Mouse (Mus musculus): ENCODE data around the gene Rabggtb. TPM values are rescaled to one million over a fixed set of nuclear protein-coding genes. Genes with fewer than 3 reads are reported as not detected.

The Rabggtb gene
- polyA plus RNA-seq, 1 experiment from 2014 or later = 49.6 TPM

Other genes with a start within 250 kb of the Rabggtb start
- gene St6galnac3, start 187.8 kb downstream of the Rabggtb start, polyA plus RNA-seq (2015; fragmentation: Nextera tagmentation; extraction: Ambion mirVana) = 29.3 and 31.9 TPM in 2 replicates
- 0.05 and 0.08 TPM in 2 replicates for gene Asb17, start 68.8 kb downstream of the Rabggtb start, polyA plus RNA-seq (2015; fragmentation: Nextera tagmentation; extraction: Ambion mirVana)
- gene Msh4, start 6.9 kb downstream of the Rabggtb start, polyA plus RNA-seq (2015; fragmentation: Nextera tagmentation; extraction: Ambion mirVana) = 0.06 and 0.11 TPM in 2 replicates
- 53.2 and 60.5 TPM in 2 replicates for gene Acadm, start 31.6 kb upstream of the Rabggtb start, polyA plus RNA-seq (2015; fragmentation: Nextera tagmentation; extraction: Ambion mirVana)
- 0.25 and 0.33 TPM in 2 replicates for gene Slc44a5, start 60.4 kb upstream of the Rabggtb start, polyA plus RNA-seq (2015; fragmentation: Nextera tagmentation; extraction: Ambion mirVana)

All from lung, embryonic 15.5 days (tissue).